Mouse (Mus musculus) layer of hippocampus, adult 8-10 months (tissue): ENCODE measurements around the gene Ski. TPM values are rescaled to one million over a fixed set of nuclear protein-coding genes. Genes with fewer than 3 reads are reported as not detected.
"Not testable (repeated sequence)": the region's sequence is repeated elsewhere in the genome, so short reads cannot be mapped to it uniquely, and the experiment has no call there.

Source experiments
- DNase-seq, 2 experiments: peaks; one replicate each; pipeline ENCODE4 v3.0.0; 2022; ENCODE audit warnings: low spot score in 2 of 2
- total RNA-seq, 4 experiments: library from RNA; stranded (reverse); gene quantifications; 2 replicates each; pipeline ENCODE4 v1.2.4; 2022

Gene Ski
- 100 to 1,000 TPM; 122 to 130 (median 125) TPM for total RNA-seq

- no peak for DNase-seq
Measured at GRCm38 (mm10) chr4:155222552-155222840, at the start of gene Ski. Gene Ski, minus strand, starts transcription at chr4:155222592.

- DNase-seq: peak; percentile 51 to 74
Measured at GRCm38 (mm10) chr4:155268382-155268781, 46.0 kb upstream of the Ski start.

- DNase-seq: no peak
Measured at GRCm38 (mm10) chr4:155267639-155268175, 45.3 kb upstream of the Ski start.

GRCm38 (mm10) chr4:155267047-155267543 lies 44.7 kb upstream of the Ski start:
- DNase-seq: no peak

- no peak for DNase-seq
Measured at GRCm38 (mm10) chr4:155264521-155265321, 42.3 kb upstream of the Ski start.

GRCm38 (mm10) chr4:155252253-155252652 lies 29.9 kb upstream of the Ski start:
- no peak for DNase-seq

- DNase-seq: peak in 1 of 2 experiments; percentile 58
Measured at GRCm38 (mm10) chr4:155251147-155251546, 28.8 kb upstream of the Ski start.

- DNase-seq: no peak
Measured at GRCm38 (mm10) chr4:155250361-155251117, 28.1 kb upstream of the Ski start.

GRCm38 (mm10) chr4:155249648-155250351 lies 27.4 kb upstream of the Ski start, which contains the start of gene Faap20:
Gene Faap20, plus strand, starts transcription at chr4:155249802.
- DNase-seq: peak; percentile 72 to 73

- peak; percentile 91 to 97 for DNase-seq
Measured at GRCm38 (mm10) chr4:155249257-155249647, 26.9 kb upstream of the Ski start.

GRCm38 (mm10) chr4:155248054-155248453 lies 25.7 kb upstream of the Ski start:
- DNase-seq: not testable (repeated sequence)

GRCm38 (mm10) chr4:155246691-155247105 lies 24.3 kb upstream of the Ski start:
- peak; percentile 77 to 83 for DNase-seq

- no peak for DNase-seq
Measured at GRCm38 (mm10) chr4:155245770-155246492, 23.5 kb upstream of the Ski start.

GRCm38 (mm10) chr4:155243233-155243632 lies 20.8 kb upstream of the Ski start:
- DNase-seq: no peak

GRCm38 (mm10) chr4:155242292-155242691 lies 19.9 kb upstream of the Ski start:
- no peak for DNase-seq

GRCm38 (mm10) chr4:155241789-155242188 lies 19.4 kb upstream of the Ski start:
- DNase-seq: no peak

GRCm38 (mm10) chr4:155239494-155239893 lies 17.1 kb upstream of the Ski start:
- DNase-seq: no peak

- no peak for DNase-seq
Measured at GRCm38 (mm10) chr4:155238276-155238675, 15.9 kb upstream of the Ski start.

GRCm38 (mm10) chr4:155236737-155237385 lies 14.5 kb upstream of the Ski start:
- no peak for DNase-seq
